Mouse (Mus musculus): Measurements from ENCODE around the gene Ahcyl2. TPM values are rescaled to one million over a fixed set of nuclear protein-coding genes. Genes with fewer than 3 reads are reported as not detected.
"Not testable (repeated sequence)": the region's sequence is repeated elsewhere in the genome, so short reads cannot be mapped to it uniquely, and the experiment has no call there.

The Ahcyl2 gene
- polyA plus RNA-seq, 1 experiment from 2014 or later: 3.8 TPM

GRCm38 (mm10) chr6:29753336-29753735, 14.5 kb upstream of the Ahcyl2 start:
- ATAC-seq (ENCODE audit: insufficient read depth): no peak
- no peaks in the 10 kb centered on the region for H3K27me3 ChIP-seq
- 74% methylated on average over 11 of the region's 11 CpGs for whole genome bisulfite sequencing (ENCODE audit: insufficient replicate concordance)

DNA sequence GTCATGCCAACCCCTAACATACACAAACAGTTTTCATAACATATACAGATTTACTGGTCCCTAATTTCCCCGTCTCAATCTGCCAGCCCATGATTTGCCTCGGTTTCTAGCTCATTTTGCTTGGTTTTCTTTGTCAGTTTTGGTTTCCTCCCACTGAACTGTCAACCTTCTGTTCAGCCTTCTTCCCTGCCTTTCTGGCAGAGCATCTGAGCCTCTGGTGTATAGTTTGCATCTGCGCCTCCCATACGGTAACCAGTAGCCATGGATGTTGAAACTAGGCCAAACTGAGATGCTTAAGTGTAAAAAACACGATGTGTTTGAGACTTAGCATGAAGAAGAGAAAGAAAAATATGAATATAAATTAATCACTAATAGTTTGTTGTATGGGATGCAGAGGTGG, 11.8 kb upstream of the Ahcyl2 start:
- Histone ChIP-seq H3K4me1 (replicated peaks) (no peaks in the 10 kb centered on the region), H3K4me3 (replicated peaks) (no peak overlapping the region), H3K27me3 (no peaks in the 10 kb centered on the region), H3K9ac (no peak overlapping the region), H3K9me3 (replicated peaks) (no peaks in the 10 kb centered on the region), H3K4me2 (no peak overlapping the region), H3K36me3 (replicated peaks) (0 out of 2 replicates have a peak, but pooled peaks cover 3% of the 10 kb centered on the region), H3K27ac (replicated peaks) (no peak overlapping the region)
- WGBS (ENCODE audit: insufficient replicate concordance): 71% methylated on average over 5 of the region's 5 CpGs
- ATAC-seq (ENCODE audit: insufficient read depth): no peak

More at GRCm38 (mm10) chr6:29753336-29753735, 14.5 kb upstream of the Ahcyl2 start:
- Histone ChIP-seq H3K4me1 (replicated peaks) (no peaks in the 10 kb centered on the region), H3K4me2 (no peak overlapping the region), H3K27ac (replicated peaks) (no peak overlapping the region), H3K9me3 (replicated peaks) (peaks cover 5% of the 10 kb centered on the region), H3K36me3 (replicated peaks) (0 out of 2 replicates have a peak, but pooled peaks cover 3% of the 10 kb centered on the region), H3K9ac (no peak overlapping the region), H3K4me3 (replicated peaks) (no peak overlapping the region)

DNA sequence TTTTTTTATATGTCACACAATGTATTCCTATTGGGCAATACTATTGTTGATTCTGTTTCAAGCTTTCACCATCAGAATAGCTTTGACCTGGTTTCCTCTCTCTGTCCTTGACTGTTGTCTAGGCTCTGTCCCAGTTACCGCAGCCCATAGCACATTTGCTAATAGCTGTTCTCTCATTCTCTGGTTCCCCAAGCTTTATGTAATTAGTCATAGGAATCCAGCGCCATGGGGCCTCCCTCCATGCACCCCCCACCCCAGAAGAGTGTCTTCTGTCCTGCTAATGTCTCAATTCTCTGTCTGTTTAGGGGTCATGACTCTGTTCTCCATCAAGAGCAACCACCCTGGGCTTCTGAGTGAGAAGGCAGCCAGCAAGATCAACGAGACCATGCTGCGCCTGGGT, 11.3 kb upstream of the Ahcyl2 start:
- Histone ChIP-seq H3K9me3 (replicated peaks) (no peaks in the 10 kb centered on the region), H3K4me3 (replicated peaks) (no peak overlapping the region), H3K9ac (no peak overlapping the region), H3K36me3 (replicated peaks) (0 out of 2 replicates have a peak, but pooled peaks cover 3% of the 10 kb centered on the region), H3K27me3 (no peaks in the 10 kb centered on the region), H3K27ac (replicated peaks) (no peak overlapping the region), H3K4me2 (no peak overlapping the region), H3K4me1 (replicated peaks) (no peaks in the 10 kb centered on the region)
- WGBS (ENCODE audit: insufficient replicate concordance): 76% methylated on average over 4 of the region's 4 CpGs
- no peak for ATAC-seq (ENCODE audit: insufficient read depth)

DNA sequence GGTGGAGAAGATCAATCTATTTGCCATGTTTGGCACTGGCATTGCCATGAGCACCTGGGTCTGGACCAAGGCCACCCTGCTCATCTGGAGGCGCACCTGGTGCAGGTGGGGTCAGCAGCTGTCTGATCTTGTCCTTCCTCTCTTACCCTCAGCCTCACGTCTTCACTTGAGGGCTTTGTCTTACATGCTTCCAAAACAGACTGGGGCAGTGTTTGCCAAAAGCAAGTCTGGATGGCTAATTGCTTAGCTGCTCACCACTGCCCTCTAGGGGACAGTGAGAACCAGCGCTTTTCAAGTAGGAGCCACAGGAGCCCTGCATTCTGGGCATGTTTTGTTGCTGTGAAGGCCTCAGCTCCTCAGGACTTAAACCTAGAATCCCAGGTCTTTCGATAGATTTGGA, 9.4 kb upstream of the Ahcyl2 start:
- Histone ChIP-seq H3K4me3 (replicated peaks) (no peak overlapping the region), H3K36me3 (replicated peaks) (0 out of 2 replicates have a peak, but pooled peaks cover 3% of the 10 kb centered on the region), H3K9ac (no peak overlapping the region), H3K27me3 (no peaks in the 10 kb centered on the region), H3K4me2 (no peak overlapping the region), H3K4me1 (replicated peaks) (no peaks in the 10 kb centered on the region), H3K9me3 (replicated peaks) (no peaks in the 10 kb centered on the region), H3K27ac (replicated peaks) (no peak overlapping the region)
- ATAC-seq (ENCODE audit: insufficient read depth): no peak
- WGBS (ENCODE audit: insufficient replicate concordance): 29% methylated on average over 4 of the region's 4 CpGs

DNA sequence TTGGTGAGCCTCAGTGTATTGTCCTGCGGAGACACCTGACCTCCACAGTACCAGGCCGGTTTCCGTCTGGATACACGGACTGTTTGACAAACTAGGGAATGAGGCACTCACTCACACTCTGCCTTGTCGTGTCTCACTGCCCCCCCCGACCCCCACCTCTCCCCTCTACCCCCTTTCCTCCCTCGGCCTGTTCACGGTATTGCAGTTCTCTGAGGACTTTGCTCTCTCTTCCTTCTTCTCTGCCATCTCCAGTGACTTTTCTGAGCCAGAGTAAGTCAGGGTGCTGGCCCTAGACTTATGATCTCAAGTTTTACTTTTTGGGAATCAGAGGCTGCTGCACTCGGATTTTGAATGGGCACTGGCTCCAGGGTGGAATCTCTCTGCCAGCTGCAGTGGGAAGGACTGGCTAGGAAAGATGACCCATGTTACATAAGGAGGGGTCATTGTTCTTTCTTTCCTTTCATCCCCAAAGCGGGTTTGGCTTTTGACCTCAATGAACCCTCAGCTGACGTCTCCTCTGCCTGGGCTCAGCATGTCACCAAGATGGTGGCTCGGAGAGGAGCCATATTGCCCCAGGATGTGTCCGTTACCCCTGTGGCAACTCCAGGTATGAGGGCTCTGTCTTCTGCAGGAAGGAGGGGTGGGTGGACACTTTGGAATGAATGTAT, 8.7 kb upstream of the Ahcyl2 start:
- Histone ChIP-seq H3K36me3 (replicated peaks) (0 out of 2 replicates have a peak, but pooled peaks cover 3% of the 10 kb centered on the region), H3K4me3 (replicated peaks) (no peak overlapping the region), H3K9me3 (replicated peaks) (no peaks in the 10 kb centered on the region), H3K4me1 (replicated peaks) (no peaks in the 10 kb centered on the region), H3K27me3 (no peaks in the 10 kb centered on the region), H3K9ac (no peak overlapping the region), H3K27ac (replicated peaks) (no peak overlapping the region), H3K4me2 (no peak overlapping the region)
- WGBS (ENCODE audit: insufficient replicate concordance): 70% methylated on average over 13 of the region's 13 CpGs
- ATAC-seq (ENCODE audit: insufficient read depth): 0 out of 2 replicates have a peak, but pooled peaks have one; percentile 12

GRCm38 (mm10) chr6:29760397-29760796, 7.4 kb upstream of the Ahcyl2 start:
- 70% methylated on average over 2 of the region's 2 CpGs for WGBS (ENCODE audit: insufficient replicate concordance)
- H3K9ac ChIP-seq; H3K36me3 ChIP-seq (replicated peaks); H3K27ac ChIP-seq (replicated peaks); H3K4me1 ChIP-seq (replicated peaks); H3K9me3 ChIP-seq (replicated peaks); ATAC-seq (ENCODE audit: insufficient read depth); H3K4me2 ChIP-seq; H3K27me3 ChIP-seq; H3K4me3 ChIP-seq (replicated peaks): not testable (repeated sequence)

- Histone ChIP-seq H3K9ac (no peak overlapping the region), H3K9me3 (replicated peaks) (no peaks in the 10 kb centered on the region), H3K27me3 (no peaks in the 10 kb centered on the region), H3K4me1 (replicated peaks) (no peaks in the 10 kb centered on the region; the same call in 1 of the 2 replicates), H3K4me3 (replicated peaks) (no peak overlapping the region), H3K4me2 (no peak overlapping the region), H3K27ac (replicated peaks) (no peak overlapping the region), H3K36me3 (replicated peaks) (0 out of 2 replicates have a peak, but pooled peaks cover 3% of the 10 kb centered on the region)
- ATAC-seq (ENCODE audit: insufficient read depth): no peak
- WGBS (ENCODE audit: insufficient replicate concordance): 64% methylated on average over 4 of the region's 4 CpGs
These were observed 6.5 kb upstream of the Ahcyl2 start for GRCm38 (mm10) chr6:29761282-29761681.

DNA sequence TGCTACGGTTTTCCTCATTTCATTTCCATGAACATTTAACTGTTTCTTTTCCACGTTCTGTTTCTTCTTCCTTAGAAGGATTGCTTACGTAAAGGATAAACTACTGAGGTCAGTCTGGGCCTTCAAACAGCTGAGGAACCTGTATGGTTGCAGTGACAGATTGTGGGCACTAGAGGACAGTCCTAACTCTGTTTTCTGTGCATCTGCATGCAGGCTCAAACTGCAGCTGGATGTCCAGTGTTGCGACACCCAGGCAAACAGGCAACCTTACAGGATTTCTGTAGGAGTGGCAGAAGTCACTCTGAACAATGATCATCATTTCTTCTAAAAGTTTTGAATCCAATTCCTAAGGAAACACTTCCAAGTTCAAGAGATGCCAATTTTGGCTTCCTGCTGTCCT, 5.3 kb upstream of the Ahcyl2 start:
- H3K4me1 ChIP-seq (replicated peaks): peaks cover 3% of the 10 kb centered on the region; the same call in 1 of the 2 replicates
- 57% methylated on average over 4 of the region's 4 CpGs for WGBS (ENCODE audit: insufficient replicate concordance)
- ATAC-seq (ENCODE audit: insufficient read depth): no peak
- H3K4me2 ChIP-seq: no peak overlapping the region
- H3K36me3 ChIP-seq (replicated peaks): no peaks in the 10 kb centered on the region
- H3K27me3 ChIP-seq: no peaks in the 10 kb centered on the region
- H3K9ac ChIP-seq: no peak overlapping the region
- no peak overlapping the region for H3K4me3 ChIP-seq (replicated peaks)
- H3K9me3 ChIP-seq (replicated peaks): no peaks in the 10 kb centered on the region
- no peak overlapping the region for H3K27ac ChIP-seq (replicated peaks)

GRCm38 (mm10) chr6:29766874-29767273, 937 bp upstream of the Ahcyl2 start:
- no peak overlapping the region for H3K4me3 ChIP-seq (replicated peaks)
- WGBS (ENCODE audit: insufficient replicate concordance): 64% methylated on average over 2 of the region's 2 CpGs
- ATAC-seq (ENCODE audit: insufficient read depth): no peak
- no peak overlapping the region for H3K9ac ChIP-seq
- H3K36me3 ChIP-seq (replicated peaks): no peaks in the 10 kb centered on the region
- no peak overlapping the region for H3K4me2 ChIP-seq
- no peaks in the 10 kb centered on the region for H3K9me3 ChIP-seq (replicated peaks)
- H3K27ac ChIP-seq (replicated peaks): no peak overlapping the region
- H3K4me1 ChIP-seq (replicated peaks): peaks cover 29% of the 10 kb centered on the region
- H3K27me3 ChIP-seq: no peaks in the 10 kb centered on the region

GRCm38 (mm10) chr6:29768791-29769441, 1.1 kb downstream of the Ahcyl2 start:
- WGBS (ENCODE audit: insufficient replicate concordance): under 1% methylated on average over 44 of the region's 50 CpGs

DNA sequence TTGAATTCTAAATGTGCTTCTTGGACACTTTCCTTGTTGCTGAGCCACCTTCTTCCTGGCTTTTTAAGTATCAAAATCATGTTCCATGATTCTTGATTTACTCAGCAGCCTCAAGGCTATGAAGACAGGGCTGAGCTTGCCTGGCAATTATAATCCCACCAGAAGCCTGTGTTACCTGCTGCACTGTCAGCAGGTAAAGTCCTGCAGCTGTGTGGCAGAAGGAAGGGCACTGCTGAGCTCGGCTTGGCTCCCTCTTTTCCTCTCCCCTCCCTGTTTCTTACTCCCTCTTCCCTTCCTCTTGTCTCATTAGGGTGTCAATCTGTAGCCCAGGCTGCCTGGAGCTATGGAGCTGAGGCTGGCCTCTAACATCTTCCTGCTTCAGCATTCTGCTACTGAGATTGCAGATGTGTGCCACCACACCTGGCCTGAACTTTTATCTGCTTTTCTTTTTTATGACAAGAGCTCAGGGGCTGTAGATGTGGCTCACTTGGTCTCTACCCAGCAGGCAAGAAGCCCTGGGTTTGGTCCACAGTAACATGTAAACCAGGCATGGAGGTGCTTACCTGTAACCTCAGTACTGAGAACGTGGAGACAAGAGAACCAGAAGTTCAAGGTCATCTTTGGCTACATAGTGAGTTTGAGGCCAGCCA, 3.0 kb downstream of the Ahcyl2 start:
- no peak overlapping the region for H3K4me3 ChIP-seq (replicated peaks)
- no peaks in the 10 kb centered on the region for H3K36me3 ChIP-seq (replicated peaks)
- no peaks in the 10 kb centered on the region for H3K9me3 ChIP-seq (replicated peaks)
- 60% methylated on average over 2 of the region's 2 CpGs for WGBS (ENCODE audit: insufficient replicate concordance)
- H3K4me2 ChIP-seq: no peak overlapping the region
- H3K27ac ChIP-seq (replicated peaks): no peak overlapping the region
- ATAC-seq (ENCODE audit: insufficient read depth): no peak
- no peaks in the 10 kb centered on the region for H3K27me3 ChIP-seq
- H3K4me1 ChIP-seq (replicated peaks): peaks cover 39% of the 10 kb centered on the region
- H3K9ac ChIP-seq: no peak overlapping the region

More at GRCm38 (mm10) chr6:29768791-29769441, 1.1 kb downstream of the Ahcyl2 start:
- Histone ChIP-seq H3K9me3 (replicated peaks) (no peaks in the 10 kb centered on the region), H3K4me2 (peak overlapping the region; percentile 99), H3K4me1 (replicated peaks) (peaks cover 31% of the 10 kb centered on the region), H3K27me3 (no peaks in the 10 kb centered on the region), H3K9ac (peak overlapping the region; percentile 85), H3K27ac (replicated peaks) (peak overlapping the region; percentile 81), H3K36me3 (replicated peaks) (no peaks in the 10 kb centered on the region), H3K4me3 (replicated peaks) (peak overlapping the region; percentile 89)
- ATAC-seq (ENCODE audit: insufficient read depth): peak; percentile 63
